ENCODE assay signal across 20 mouse cellular contexts in genomic region chr10:67111799-67112177, GRCm38 (mm10). TPM values are rescaled to one million over a fixed set of nuclear protein-coding genes. Genes with fewer than 3 reads are reported as not detected.
DNase-seq lines count a peak whose midpoint lies in the region; ATAC-seq and TF ChIP-seq lines count a peak whose summit lies in the region.
"Had no signal": no experiment of that assay in that cellular context is flagged by ENCODE, and none has a peak within 500 bp of the region (broad histone marks: within the 10 kb centered on the region; RNA-seq: fewer than 3 reads in every experiment).

No protein-coding gene starts in this region.

- no peak overlapping the region for H3K4me2 ChIP-seq in heart, embryonic 11.5 days
- H3K4me2 ChIP-seq in lung, postnatal 0 days (replicated peaks; ENCODE audit: low read depth, low read length), result no peak overlapping the region
- H3K4me2 ChIP-seq: embryonic facial prominence, embryonic 13.5 days; hindbrain, embryonic 14.5 days; limb, embryonic 15.5 days; midbrain, embryonic 12.5 days had no signal

- ATAC-seq in heart, embryonic 11.5 days (replicated peaks; ENCODE audit: insufficient number of reproducible peaks, low FRiP score, low TSS enrichment), result no peak
- ATAC-seq in lung, postnatal 0 days, result peak; percentile 12; the same call in 1 of the 2 replicates
- peak; percentile 85 for ATAC-seq in common myeloid progenitor, adult 5-6 weeks (replicated peaks; ENCODE audit: low read depth, poor library complexity, severe bottlenecking)
- peak; percentile 49 for ATAC-seq in megakaryocyte progenitor cell, adult 5-6 weeks (replicated peaks; ENCODE audit: poor library complexity)
- ATAC-seq: forebrain, embryonic 14.5 days had no signal

- no peak for DNase-seq in heart, adult 9 months (ENCODE audit: low spot score in 2 of 2)
- no peak for DNase-seq in lung, postnatal 0 days (ENCODE audit: low spot score)
- DNase-seq in lung, postnatal 25 days (ENCODE audit: low spot score), result no peak
- DNase-seq in frontal cortex, postnatal 36 days (ENCODE audit: low spot score in 2 of 2), result no peak
- no peak for DNase-seq in testis, postnatal 14 days (ENCODE audit: low spot score)
- DNase-seq: adrenal gland, adult 2 months; cerebellum, postnatal 10 days; heart, postnatal 10 days; kidney, adult 11 months; kidney, postnatal 10 days; lung, postnatal 10 days; right cerebral cortex, postnatal 25 days had no signal

- no peak for TF ChIP-seq CTCF in lung, postnatal 0 days (IDR thresholded peaks at IDR 0.05)

- TF ChIP-seq EP300 in lung, postnatal 0 days (IDR thresholded peaks at IDR 0.05), result no peak

- no peak overlapping the region for H3K9ac ChIP-seq in heart, embryonic 11.5 days (ENCODE audit: low read depth, low read length)
- no peak overlapping the region for H3K9ac ChIP-seq in lung, postnatal 0 days (replicated peaks; ENCODE audit: low read depth)
- H3K9ac ChIP-seq: embryonic facial prominence, embryonic 13.5 days; hindbrain, embryonic 14.5 days; limb, embryonic 15.5 days; midbrain, embryonic 12.5 days had no signal

- no peaks in the 10 kb centered on the region for H3K27me3 ChIP-seq in heart, embryonic 11.5 days (ENCODE audit: control insufficient read depth, insufficient read depth, low read length)
- no peaks in the 10 kb centered on the region for H3K27me3 ChIP-seq in lung, postnatal 0 days (replicated peaks; ENCODE audit: insufficient read depth, low read length)
- H3K27me3 ChIP-seq: embryonic facial prominence, embryonic 13.5 days; limb, embryonic 15.5 days; midbrain, embryonic 12.5 days had no signal

- no peaks in the 10 kb centered on the region; the same call in 1 of the 2 replicates for H3K36me3 ChIP-seq in heart, embryonic 11.5 days (ENCODE audit: control insufficient read depth, insufficient read depth, low read length)
- H3K36me3 ChIP-seq in lung, postnatal 0 days (ENCODE audit: insufficient read depth, low read length), result no peaks in the 10 kb centered on the region
- H3K36me3 ChIP-seq: embryonic facial prominence, embryonic 13.5 days; midbrain, embryonic 12.5 days had no signal

- no peaks in the 10 kb centered on the region for H3K9me3 ChIP-seq in heart, embryonic 11.5 days (replicated peaks; ENCODE audit: control insufficient read depth, low read length)
- no peaks in the 10 kb centered on the region for H3K9me3 ChIP-seq in lung, postnatal 0 days (ENCODE audit: low read length)
- H3K9me3 ChIP-seq: limb, embryonic 15.5 days; midbrain, embryonic 12.5 days had no signal

- WGBS in heart, embryonic 11.5 days (ENCODE audit: insufficient replicate concordance), result 65% methylated on average over 5 of the region's 5 CpGs
- WGBS in lung, postnatal 0 days, result 36% methylated on average over 5 of the region's 5 CpGs

- H3K27ac ChIP-seq in heart, embryonic 11.5 days (ENCODE audit: low read depth, low read length), result 0 out of 2 replicates have a peak overlapping the region, but pooled peaks have one; percentile 10
- H3K27ac ChIP-seq in lung, postnatal 0 days (ENCODE audit: low read length), result no peak overlapping the region
- H3K27ac ChIP-seq: embryonic facial prominence, embryonic 13.5 days; hindbrain, embryonic 14.5 days; limb, embryonic 15.5 days; midbrain, embryonic 12.5 days had no signal

- peaks cover 58% of the 10 kb centered on the region for H3K4me1 ChIP-seq in heart, embryonic 11.5 days (ENCODE audit: control insufficient read depth, insufficient read depth, low read length)
- H3K4me1 ChIP-seq in lung, postnatal 0 days (ENCODE audit: insufficient read depth, low read depth, low read length), result no peaks in the 10 kb centered on the region; the same call in 1 of the 2 replicates

- no peak overlapping the region for H3K4me3 ChIP-seq in heart, embryonic 11.5 days (ENCODE audit: low read depth, low read length)
- H3K4me3 ChIP-seq in lung, postnatal 0 days (ENCODE audit: low read depth, low read length), result no peak overlapping the region
- H3K4me3 ChIP-seq: embryonic facial prominence, embryonic 13.5 days; limb, embryonic 15.5 days; midbrain, embryonic 12.5 days had no signal

RNA-seq across cellular contexts. Expression of gene Reep3, which starts 15.0 kb away (rescaled TPM):
- polyA plus RNA-seq in heart, embryonic 11.5 days (2014; fragmentation: Nextera tagmentation; extraction: Ambion mirVana), result 21.5 and 23.7 TPM in 2 replicates
- polyA plus RNA-seq in lung, postnatal 0 days (2015; fragmentation: Nextera tagmentation; extraction: Ambion mirVana), result 38.4 and 43.8 TPM in 2 replicates
- 8.5 and 12.5 TPM in 2 replicates for total RNA-seq in common myeloid progenitor, adult 5-6 weeks (2017)
- total RNA-seq in megakaryocyte progenitor cell, adult 5-6 weeks (2015), result 25.3 and 28.7 TPM in 2 replicates
- 12.1 and 12.2 TPM in 2 replicates for total RNA-seq in megakaryocyte progenitor cell, adult 5-6 weeks (2017)

RNA-seq across cellular contexts. Expression of gene Jmjd1c, which starts 15.9 kb away (rescaled TPM):
- 31.7 and 39.5 TPM in 2 replicates for polyA plus RNA-seq in heart, embryonic 11.5 days (2014; fragmentation: Nextera tagmentation; extraction: Ambion mirVana)
- polyA plus RNA-seq in lung, postnatal 0 days (2015; fragmentation: Nextera tagmentation; extraction: Ambion mirVana), result 43.8 and 44.6 TPM in 2 replicates
- 134 and 162 TPM in 2 replicates for total RNA-seq in common myeloid progenitor, adult 5-6 weeks (2017)
- 82.6 and 124 TPM in 2 replicates for total RNA-seq in megakaryocyte progenitor cell, adult 5-6 weeks (2015)
- total RNA-seq in megakaryocyte progenitor cell, adult 5-6 weeks (2017), result 49.5 and 79.8 TPM in 2 replicates
